Mouse (Mus musculus) myocyte (in vitro differentiated cells): ENCODE measurements around the gene Gm17364. TPM values are rescaled to one million over a fixed set of nuclear protein-coding genes. Genes with fewer than 3 reads are reported as not detected.

Experiments used
- H3K27me3 ChIP-seq: one replicate; pipeline ENCODE4 v1.6.1; 2011; ENCODE audit not compliant: control insufficient read depth, insufficient read depth, insufficient read length
- H3K36me3 ChIP-seq: one replicate; pipeline ENCODE4 v1.6.1; 2011; ENCODE audit not compliant: control insufficient read depth, insufficient read depth
- H3K4me2 ChIP-seq: one replicate; pipeline ENCODE4 v1.6.1; 2011; ENCODE audit warnings: low read depth, control low read depth
- H3K4me3 ChIP-seq: one replicate; pipeline ENCODE4 v1.5.1; 2011; ENCODE audit warnings: mild to moderate bottlenecking, control low read depth, moderate library complexity
- H3K79me2 ChIP-seq: one replicate; pipeline ENCODE4 v1.6.1; 2011; ENCODE audit not compliant: control insufficient read depth, insufficient read depth
- H3ac ChIP-seq: one replicate; pipeline ENCODE4 v1.6.1; 2011; ENCODE audit not compliant: control insufficient read depth, insufficient read length
- CEBPB ChIP-seq: IDR thresholded peaks from 2 replicates; pipeline ENCODE4 v1.6.1; 2011; ENCODE audit warnings: mild to moderate bottlenecking, moderate library complexity; ENCODE audit not compliant: poor library complexity, insufficient read depth, severe bottlenecking
- E2F4 ChIP-seq: IDR thresholded peaks from one replicate; pipeline ENCODE4 v1.6.1; 2011; ENCODE audit warnings: mild to moderate bottlenecking, control low read depth, moderate library complexity; ENCODE audit not compliant: insufficient read depth
- MAX ChIP-seq: IDR thresholded peaks from one replicate; pipeline ENCODE4 v1.6.1; 2011; ENCODE audit warnings: low read depth, mild to moderate bottlenecking, control low read depth
- MYOD1 ChIP-seq, 3 experiments: IDR thresholded peaks; one replicate each; pipeline ENCODE4 v1.6.1; 2011; ENCODE audit warnings: control low read depth in 2 of 3, low read depth in 2 of 3, mild to moderate bottlenecking in 2 of 3, moderate library complexity in 1 of 3; ENCODE audit not compliant: insufficient read length in 2 of 3, control insufficient read depth in 1 of 3
- MYOG ChIP-seq, 3 experiments: IDR thresholded peaks; one replicate each; pipeline ENCODE4 v1.6.1; 2011; ENCODE audit warnings: control low read depth in 2 of 3, low read depth in 2 of 3, mild to moderate bottlenecking in 2 of 3; ENCODE audit not compliant: insufficient read length in 2 of 3, control insufficient read depth in 1 of 3, insufficient read depth in 1 of 3
- POLR2A ChIP-seq: IDR thresholded peaks from one replicate; pipeline ENCODE4 v1.6.1; 2011; ENCODE audit warnings: low read depth, mild to moderate bottlenecking, control low read depth, moderate library complexity; ENCODE audit not compliant: insufficient read length
- POLR2AphosphoS2 ChIP-seq: IDR thresholded peaks from one replicate; pipeline ENCODE4 v1.6.1; 2011; ENCODE audit warnings: low read depth, control low read depth; ENCODE audit not compliant: insufficient read length
- REST ChIP-seq: IDR thresholded peaks from one replicate; pipeline ENCODE4 v1.6.1; 2011; ENCODE audit warnings: mild to moderate bottlenecking, control low read depth, moderate library complexity; ENCODE audit not compliant: insufficient read depth, insufficient read length
- SRF ChIP-seq: IDR thresholded peaks from one replicate; pipeline ENCODE4 v1.6.1; 2011; ENCODE audit warnings: low read depth; ENCODE audit not compliant: control insufficient read depth, insufficient read length
- TCF12 ChIP-seq: IDR thresholded peaks from one replicate; pipeline ENCODE4 v1.6.1; 2011; ENCODE audit warnings: mild to moderate bottlenecking, control low read depth; ENCODE audit not compliant: poor library complexity, insufficient read depth, severe bottlenecking
- TCF3 ChIP-seq: IDR thresholded peaks from one replicate; pipeline ENCODE4 v1.6.1; 2011; ENCODE audit warnings: low read depth, control low read depth; ENCODE audit not compliant: insufficient read length
- USF1 ChIP-seq: IDR thresholded peaks from one replicate; pipeline ENCODE4 v1.6.1; 2011; ENCODE audit warnings: low read depth, mild to moderate bottlenecking, control low read depth, moderate library complexity
- polyA plus RNA-seq: library from polyadenylated mRNA; unstranded; fragments of >200 nt; fragmentation: generic; extraction: Trizol; gene quantifications from one replicate; pipeline ENCODE4 v1.2.1, GENCODE M21; 2012; ENCODE audit warnings: missing spikeins

The Gm17364 gene
- polyA plus RNA-seq, 1 experiment = not detected

- Histone ChIP-seq H3K4me2 (peak within 1 kb of the TSS; percentile 96), H3K36me3 (no peaks in the 10 kb centered on the region), H3ac (peak within 1 kb of the TSS; percentile 64), H3K4me3 (peak within 1 kb of the TSS; percentile 87), H3K79me2 (peaks cover 7% of the 10 kb centered on the region), H3K27me3 (no peaks in the 10 kb centered on the region)
- TF ChIP-seq SRF (peak; percentile 61), TCF3 (peak; percentile 80), MYOG (IDR thresholded peaks at IDR 0.05; ENCODE audit: control insufficient read depth in 1 of 3, insufficient read depth in 1 of 3, insufficient read length in 2 of 3, low read depth in 2 of 3) (peak; percentile 80 to 94 (median 92)), REST (no peak), MAX (no peak), MYOD1 (IDR thresholded peaks at IDR 0.05; ENCODE audit: control insufficient read depth in 1 of 3, insufficient read length in 2 of 3, low read depth in 2 of 3) (peak in 2 of 3 experiments; percentile 94 to 99), POLR2A (peak; percentile 90), POLR2AphosphoS2 (peak; percentile 82), TCF12 (peak; percentile 46), E2F4 (no peak), CEBPB (no peak), USF1 (no peak)
Observed at GRCm38 (mm10) chr13:41249538-41250317, 24.0 kb downstream of the Gm17364 start, which contains the start of gene Smim13. Gene Smim13, plus strand, starts transcription at chr13:41249844.

- no peak for TF ChIP-seq MAX
- no peak for TF ChIP-seq MYOG (IDR thresholded peaks at IDR 0.05; ENCODE audit: control insufficient read depth in 1 of 3, insufficient read depth in 1 of 3, insufficient read length in 2 of 3, low read depth in 2 of 3)
- no peak for TF ChIP-seq TCF3
- Histone ChIP-seq H3K79me2 (peaks cover 7% of the 10 kb centered on the region), H3K4me2 (peak overlapping the region; percentile 96), H3K4me3 (peak overlapping the region; percentile 87), H3K36me3 (no peaks in the 10 kb centered on the region), H3ac (peak overlapping the region; percentile 64), H3K27me3 (no peaks in the 10 kb centered on the region)
Observed at GRCm38 (mm10) chr13:41248751-41249520, 24.8 kb downstream of the Gm17364 start.

- Histone ChIP-seq H3ac (no peak overlapping the region), H3K4me2 (peak overlapping the region; percentile 24), H3K4me3 (no peak overlapping the region), H3K27me3 (peaks cover 13% of the 10 kb centered on the region), H3K36me3 (no peaks in the 10 kb centered on the region), H3K79me2 (no peaks in the 10 kb centered on the region)
- TF ChIP-seq USF1 = no peak
- TF ChIP-seq SRF = no peak
- TF ChIP-seq MYOD1 (IDR thresholded peaks at IDR 0.05; ENCODE audit: control insufficient read depth in 1 of 3, insufficient read length in 2 of 3, low read depth in 2 of 3) = no peak
- no peak for TF ChIP-seq MYOG (IDR thresholded peaks at IDR 0.05; ENCODE audit: control insufficient read depth in 1 of 3, insufficient read depth in 1 of 3, insufficient read length in 2 of 3, low read depth in 2 of 3)
- TF ChIP-seq TCF3 = no peak
- TF ChIP-seq E2F4 = no peak
- TF ChIP-seq REST = no peak
- TF ChIP-seq TCF12 = no peak
- no peak for TF ChIP-seq POLR2A
Observed at GRCm38 (mm10) chr13:41244306-41244830, 29.4 kb downstream of the Gm17364 start.

DNA sequence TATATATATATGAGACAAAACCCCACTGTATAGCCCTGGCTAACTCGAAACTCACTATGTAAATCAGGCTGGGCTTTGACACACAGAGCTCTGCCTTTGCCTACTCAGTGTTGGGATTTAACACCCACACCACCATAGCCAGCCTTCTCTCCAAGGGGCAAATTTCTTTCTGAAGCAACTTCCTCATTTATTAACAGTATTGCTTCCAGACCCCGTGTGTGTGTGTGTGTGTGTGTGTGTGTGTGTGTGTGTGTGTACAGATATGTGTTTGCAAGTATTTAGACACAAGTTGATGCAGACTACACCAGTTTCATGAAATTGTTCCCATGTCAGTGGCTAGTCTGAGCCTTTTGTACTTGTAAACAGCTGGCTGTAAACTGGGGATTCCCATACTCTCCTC lies 32.2 kb downstream of the Gm17364 start:
- Histone ChIP-seq H3K27me3 (peaks cover 36% of the 10 kb centered on the region), H3ac (no peak overlapping the region), H3K36me3 (no peaks in the 10 kb centered on the region), H3K79me2 (no peaks in the 10 kb centered on the region), H3K4me3 (no peak overlapping the region), H3K4me2 (no peak overlapping the region)
- TF ChIP-seq CEBPB (no peak), MAX (no peak), USF1 (no peak), POLR2A (no peak), POLR2AphosphoS2 (no peak), TCF3 (no peak), MYOG (IDR thresholded peaks at IDR 0.05; ENCODE audit: control insufficient read depth in 1 of 3, insufficient read depth in 1 of 3, insufficient read length in 2 of 3, low read depth in 2 of 3) (no peak), SRF (no peak), TCF12 (no peak), MYOD1 (IDR thresholded peaks at IDR 0.05; ENCODE audit: control insufficient read depth in 1 of 3, insufficient read length in 2 of 3, low read depth in 2 of 3) (no peak), REST (no peak), E2F4 (no peak)
